Mouse (Mus musculus): Measurements from ENCODE around the gene Spdye4a. TPM values are rescaled to one million over a fixed set of nuclear protein-coding genes. Genes with fewer than 3 reads are reported as not detected.
"Not testable (repeated sequence)": the region's sequence is repeated elsewhere in the genome, so short reads cannot be mapped to it uniquely, and the experiment has no call there.

Gene Spdye4a
- polyA plus RNA-seq, 3 experiments from 2014 or later: not detected

GRCm38 (mm10) chr5:143222287-143222686 is 4.4 kb downstream of the Spdye4a start:
- no peak for ATAC-seq

- ATAC-seq: no peak
Observed at GRCm38 (mm10) chr5:143220996-143221395, 5.7 kb downstream of the Spdye4a start.

GRCm38 (mm10) chr5:143213832-143214231 is 12.9 kb downstream of the Spdye4a start:
- ATAC-seq: no peak

- no peak for ATAC-seq
Observed at GRCm38 (mm10) chr5:143205015-143205414, 21.7 kb downstream of the Spdye4a start.

GRCm38 (mm10) chr5:143196506-143196905 is 30.2 kb downstream of the Spdye4a start:
- ATAC-seq: no peak

- ATAC-seq: no peak
Observed at GRCm38 (mm10) chr5:143195166-143195565, 31.5 kb downstream of the Spdye4a start.

GRCm38 (mm10) chr5:143194747-143195146 is 31.9 kb downstream of the Spdye4a start:
- not testable (repeated sequence) for ATAC-seq

- ATAC-seq: no peak
Observed at GRCm38 (mm10) chr5:143192806-143193205, 33.9 kb downstream of the Spdye4a start.

- ATAC-seq: not testable (repeated sequence)
Observed at GRCm38 (mm10) chr5:143188014-143188413, 38.7 kb downstream of the Spdye4a start.

GRCm38 (mm10) chr5:143180255-143181076 is 46.2 kb downstream of the Spdye4a start, which contains the start of the genes Rbak and Spdye4b:
Gene Rbak, minus strand, starts transcription at chr5:143180775.
Gene Spdye4b, plus strand, starts transcription at chr5:143181017.
- ATAC-seq: peak; percentile 94

GRCm38 (mm10) chr5:143179179-143179578 is 47.5 kb downstream of the Spdye4a start:
- ATAC-seq: no peak

- no peak for ATAC-seq
Observed at GRCm38 (mm10) chr5:143177541-143178200, 49.0 kb downstream of the Spdye4a start.

GRCm38 (mm10) chr5:143175970-143176369 is 50.7 kb downstream of the Spdye4a start:
- ATAC-seq: no peak

Other genes with a start within 250 kb of the Spdye4a start
- 10 to 100 TPM; 31.4 to 41.7 (median 32.2) TPM for gene Rnf216, start 113.9 kb downstream of the Spdye4a start, polyA plus RNA-seq (2017; shearing (Covaris generic))
- gene Olfr718-ps1, start 79.3 kb downstream of the Spdye4a start, polyA plus RNA-seq (2017; shearing (Covaris generic)): under 1 TPM in 1 of 3 experiments, not detected in 2; 0.12 TPM
- 10 to 100 TPM in 1 of 3 experiments, 1 to 10 TPM in 2; 7.2 to 11.8 (median 7.7) TPM for gene Rbak, start 46.1 kb downstream of the Spdye4a start, polyA plus RNA-seq (2017; shearing (Covaris generic))
- gene Spdye4b, start 45.9 kb downstream of the Spdye4a start, polyA plus RNA-seq (2017; shearing (Covaris generic)): not detected
- gene Zfp12, start 8.3 kb upstream of the Spdye4a start, polyA plus RNA-seq (2017; shearing (Covaris generic)): 1 to 10 TPM; 3.9 to 5.7 (median 4.6) TPM
- gene Zfp316, start 43.1 kb upstream of the Spdye4a start, polyA plus RNA-seq (2017; shearing (Covaris generic)): under 1 TPM; 0.16 to 0.40 (median 0.34) TPM
- gene Zfp853, start 66.7 kb upstream of the Spdye4a start, polyA plus RNA-seq (2017; shearing (Covaris generic)): not detected
- 1 to 10 TPM; 5.4 to 6.2 (median 5.6) TPM for gene E130309D02Rik, start 88.5 kb upstream of the Spdye4a start, polyA plus RNA-seq (2017; shearing (Covaris generic))
- gene Zdhhc4, start 102.4 kb upstream of the Spdye4a start, polyA plus RNA-seq (2017; shearing (Covaris generic)): 10 to 100 TPM; 52.1 to 67.4 (median 67.2) TPM
- gene Grid2ip, start 130.4 kb upstream of the Spdye4a start, polyA plus RNA-seq (2017; shearing (Covaris generic)): not detected
- gene Kdelr2, start 176.9 kb upstream of the Spdye4a start, polyA plus RNA-seq (2017; shearing (Covaris generic)): 100 to 1,000 TPM in 1 of 3 experiments, 10 to 100 TPM in 2; 76.8 to 100 (median 78.4) TPM
- 10 to 100 TPM in 2 of 3 experiments, 1 to 10 TPM in 1; 9.5 to 13.0 (median 12.7) TPM for gene Daglb, start 237.7 kb upstream of the Spdye4a start, polyA plus RNA-seq (2017; shearing (Covaris generic))